Mouse (Mus musculus): ENCODE results near the gene Tex9. TPM values are rescaled to one million over a fixed set of nuclear protein-coding genes. Genes with fewer than 3 reads are reported as not detected.
A peak's percentile ranks its signal among the peaks of the same experiment; 100 is the strongest.

The Tex9 gene
- total RNA-seq (2012; rRNA removed): 24.9 and 41.5 TPM in 2 replicates

GRCm38 (mm10) chr9:72492194-72492565, at the start of gene Tex9:
TSS of gene Tex9 (minus strand) at chr9:72492212.
- no peak for DNase-seq (ENCODE audit: low read depth, low spot score)
- Histone ChIP-seq H3K9me3 (ENCODE audit: control insufficient read depth, insufficient read depth, low read depth, low read length) (no peaks in the 10 kb centered on the region), H3K36me3 (ENCODE audit: control insufficient read depth, insufficient read depth, low read length, poor library complexity, severe bottlenecking) (no peaks in the 10 kb centered on the region), H3K4me1 (ENCODE audit: control insufficient read depth in 2 of 2, insufficient read depth in 2 of 2, low read length in 2 of 2, poor library complexity in 1 of 2) (0 out of 4 replicates have a peak, but pooled peaks cover 0 to 2% of the 10 kb centered on the region in 2 experiments), H3K27ac (ENCODE audit: insufficient read depth, low read depth, low read length, poor library complexity, severe bottlenecking) (peak within 1 kb of the TSS; percentile 78), H3K9ac (ENCODE audit: insufficient read depth, low read depth, low read length, poor library complexity, severe bottlenecking) (peak within 1 kb of the TSS; percentile 80), H3K4me3 (ENCODE audit: insufficient read depth in 1 of 2, low read depth in 1 of 2, low read length in 2 of 2, poor library complexity in 1 of 2, severe bottlenecking in 1 of 2) (peak within 1 kb of the TSS; percentile 83 to 90)
- no peak for TF ChIP-seq CHD2 (IDR thresholded peaks at IDR 0.05; ENCODE audit: low read depth, low read length)
- in situ Hi-C loops (cut with MboI; ENCODE audit: low sequenced_read_pairs in 2 of 2, unreplicated experiment in 2 of 2): no loop called here

GRCm38 (mm10) chr9:72537086-72537485, 45.1 kb upstream of the Tex9 start:
- in situ Hi-C loops (cut with MboI; ENCODE audit: low sequenced_read_pairs in 2 of 2, unreplicated experiment in 2 of 2): no loop called here
- no peaks in the 10 kb centered on the region for H3K36me3 ChIP-seq (ENCODE audit: control insufficient read depth, insufficient read depth, low read length, poor library complexity, severe bottlenecking)
- no peak overlapping the region for H3K4me3 ChIP-seq (ENCODE audit: insufficient read depth in 1 of 2, low read depth in 1 of 2, low read length in 2 of 2, poor library complexity in 1 of 2, severe bottlenecking in 1 of 2)
- TF ChIP-seq HCFC1 (IDR thresholded peaks at IDR 0.05; ENCODE audit: borderline replicate concordance, insufficient read depth, low read length) (no peak), ZNF384 (IDR thresholded peaks at IDR 0.05; ENCODE audit: low read depth, low read length) (no peak), CHD2 (IDR thresholded peaks at IDR 0.05; ENCODE audit: low read depth, low read length) (no peak), MAFK (IDR thresholded peaks at IDR 0.05; ENCODE audit: insufficient read depth, low read depth, low read length) (no peak), ZC3H11A (IDR thresholded peaks at IDR 0.05; ENCODE audit: borderline replicate concordance, low read depth, low read length) (no peak)
- no peak for DNase-seq (ENCODE audit: low read depth, low spot score)
- no peak overlapping the region for H3K9ac ChIP-seq (ENCODE audit: insufficient read depth, low read depth, low read length, poor library complexity, severe bottlenecking)
- H3K9me3 ChIP-seq (ENCODE audit: control insufficient read depth, insufficient read depth, low read depth, low read length): no peaks in the 10 kb centered on the region
- peaks cover 0 to 10% of the 10 kb centered on the region in 2 experiments; a peak in 2 of 4 replicates for H3K4me1 ChIP-seq (ENCODE audit: control insufficient read depth in 2 of 2, insufficient read depth in 2 of 2, low read length in 2 of 2, poor library complexity in 1 of 2)
- H3K27ac ChIP-seq (ENCODE audit: insufficient read depth, low read depth, low read length, poor library complexity, severe bottlenecking): no peak overlapping the region

- H3K4me1 ChIP-seq (ENCODE audit: control insufficient read depth in 2 of 2, insufficient read depth in 2 of 2, low read length in 2 of 2, poor library complexity in 1 of 2): peaks cover 4 to 10% of the 10 kb centered on the region in 2 experiments; a peak in 3 of 4 replicates
- H3K4me3 ChIP-seq (ENCODE audit: insufficient read depth in 1 of 2, low read depth in 1 of 2, low read length in 2 of 2, poor library complexity in 1 of 2, severe bottlenecking in 1 of 2): no peak overlapping the region
- no peak overlapping the region for H3K9ac ChIP-seq (ENCODE audit: insufficient read depth, low read depth, low read length, poor library complexity, severe bottlenecking)
- in situ Hi-C loops (cut with MboI; ENCODE audit: low sequenced_read_pairs in 2 of 2, unreplicated experiment in 2 of 2): no loop called here
- no peaks in the 10 kb centered on the region for H3K36me3 ChIP-seq (ENCODE audit: control insufficient read depth, insufficient read depth, low read length, poor library complexity, severe bottlenecking)
- TF ChIP-seq MAFK (IDR thresholded peaks at IDR 0.05; ENCODE audit: insufficient read depth, low read depth, low read length): no peak
- no peak for TF ChIP-seq CHD2 (IDR thresholded peaks at IDR 0.05; ENCODE audit: low read depth, low read length)
- no peak for TF ChIP-seq ZNF384 (IDR thresholded peaks at IDR 0.05; ENCODE audit: low read depth, low read length)
- no peak for TF ChIP-seq HCFC1 (IDR thresholded peaks at IDR 0.05; ENCODE audit: borderline replicate concordance, insufficient read depth, low read length)
- TF ChIP-seq ZC3H11A (IDR thresholded peaks at IDR 0.05; ENCODE audit: borderline replicate concordance, low read depth, low read length): no peak
- H3K27ac ChIP-seq (ENCODE audit: insufficient read depth, low read depth, low read length, poor library complexity, severe bottlenecking): no peak overlapping the region
- DNase-seq (ENCODE audit: low read depth, low spot score): no peak
- H3K9me3 ChIP-seq (ENCODE audit: control insufficient read depth, insufficient read depth, low read depth, low read length): no peaks in the 10 kb centered on the region
Measured at GRCm38 (mm10) chr9:72535394-72535793, 43.4 kb upstream of the Tex9 start.

GRCm38 (mm10) chr9:72534985-72535384, 43.0 kb upstream of the Tex9 start:
- in situ Hi-C loops (cut with MboI; ENCODE audit: low sequenced_read_pairs in 2 of 2, unreplicated experiment in 2 of 2): no loop called here
- no peak for TF ChIP-seq MAFK (IDR thresholded peaks at IDR 0.05; ENCODE audit: insufficient read depth, low read depth, low read length)
- peak; percentile 80 for TF ChIP-seq ZNF384 (IDR thresholded peaks at IDR 0.05; ENCODE audit: low read depth, low read length)
- TF ChIP-seq HCFC1 (IDR thresholded peaks at IDR 0.05; ENCODE audit: borderline replicate concordance, insufficient read depth, low read length): no peak
- no peak for TF ChIP-seq ZC3H11A (IDR thresholded peaks at IDR 0.05; ENCODE audit: borderline replicate concordance, low read depth, low read length)
- TF ChIP-seq CHD2 (IDR thresholded peaks at IDR 0.05; ENCODE audit: low read depth, low read length): no peak
- Histone ChIP-seq H3K27ac (ENCODE audit: insufficient read depth, low read depth, low read length, poor library complexity, severe bottlenecking) (no peak overlapping the region), H3K9me3 (ENCODE audit: control insufficient read depth, insufficient read depth, low read depth, low read length) (no peaks in the 10 kb centered on the region), H3K9ac (ENCODE audit: insufficient read depth, low read depth, low read length, poor library complexity, severe bottlenecking) (no peak overlapping the region), H3K36me3 (ENCODE audit: control insufficient read depth, insufficient read depth, low read length, poor library complexity, severe bottlenecking) (no peaks in the 10 kb centered on the region), H3K4me3 (ENCODE audit: insufficient read depth in 1 of 2, low read depth in 1 of 2, low read length in 2 of 2, poor library complexity in 1 of 2, severe bottlenecking in 1 of 2) (no peak overlapping the region), H3K4me1 (ENCODE audit: control insufficient read depth in 2 of 2, insufficient read depth in 2 of 2, low read length in 2 of 2, poor library complexity in 1 of 2) (peaks cover 4 to 10% of the 10 kb centered on the region in 2 experiments; a peak in 3 of 4 replicates)
- DNase-seq (ENCODE audit: low read depth, low spot score): no peak

- Histone ChIP-seq H3K4me3 (ENCODE audit: insufficient read depth in 1 of 2, low read depth in 1 of 2, low read length in 2 of 2, poor library complexity in 1 of 2, severe bottlenecking in 1 of 2) (peak overlapping the region; percentile 91 to 97), H3K36me3 (ENCODE audit: control insufficient read depth, insufficient read depth, low read length, poor library complexity, severe bottlenecking) (no peaks in the 10 kb centered on the region), H3K4me1 (ENCODE audit: control insufficient read depth in 2 of 2, insufficient read depth in 2 of 2, low read length in 2 of 2, poor library complexity in 1 of 2) (peaks cover 4 to 10% of the 10 kb centered on the region in 2 experiments; a peak in 3 of 4 replicates), H3K9ac (ENCODE audit: insufficient read depth, low read depth, low read length, poor library complexity, severe bottlenecking) (peak overlapping the region; percentile 100), H3K27ac (ENCODE audit: insufficient read depth, low read depth, low read length, poor library complexity, severe bottlenecking) (0 out of 2 replicates have a peak overlapping the region, but pooled peaks have one; percentile 99), H3K9me3 (ENCODE audit: control insufficient read depth, insufficient read depth, low read depth, low read length) (no peaks in the 10 kb centered on the region)
- TF ChIP-seq ZC3H11A (IDR thresholded peaks at IDR 0.05; ENCODE audit: borderline replicate concordance, low read depth, low read length): no peak
- TF ChIP-seq ZNF384 (IDR thresholded peaks at IDR 0.05; ENCODE audit: low read depth, low read length): no peak
- in situ Hi-C loops (cut with MboI; ENCODE audit: low sequenced_read_pairs in 2 of 2, unreplicated experiment in 2 of 2): no loop called here
- no peak for DNase-seq (ENCODE audit: low read depth, low spot score)
Measured at GRCm38 (mm10) chr9:72533089-72533415, 41.0 kb upstream of the Tex9 start.

Measured in ES-E14 (cell line).